Mouse (Mus musculus) stomach, embryonic 16.5 days (tissue): ENCODE measurements at regions not wholly inside any gene's neighbourhood (a gene's known extent, or its start where the extent isn't known, plus 50 kb on each side); places are given as distances from the start of the nearest gene placed in this dataset.

Experiments used
- ATAC-seq: fragments of 200-750 bp; cut with Nextera tagmentation; 2 replicates; pipeline ENCODE4 v1.8.0; 2017; ENCODE audit warnings: moderate number of reproducible peaks, moderate TSS enrichment; ENCODE audit not compliant: insufficient read depth, low FRiP score
- H3K27ac ChIP-seq: fragments of 300-500 bp; sonication (generic); 2 replicates; pipeline ENCODE4 v1.5.1; 2014; ENCODE audit warnings: low read length
- H3K27me3 ChIP-seq: fragments of 300-500 bp; sonication (generic); 2 replicates; pipeline ENCODE4 v1.6.1; 2014; ENCODE audit warnings: low read length, control low read depth, mixed read lengths; ENCODE audit not compliant: control insufficient read depth, insufficient read depth
- H3K36me3 ChIP-seq: fragments of 300-500 bp; sonication (generic); 2 replicates; pipeline ENCODE4 v1.6.1; 2014; ENCODE audit warnings: low read length; ENCODE audit not compliant: control insufficient read depth, insufficient read depth
- H3K4me1 ChIP-seq: fragments of 300-500 bp; sonication (generic); 2 replicates; pipeline ENCODE4 v1.6.1; 2014; ENCODE audit warnings: low read length, control low read depth, mixed read lengths; ENCODE audit not compliant: control insufficient read depth, insufficient read depth
- H3K4me2 ChIP-seq: fragments of 300-500 bp; sonication (generic); 2 replicates; pipeline ENCODE4 v1.6.1; 2014; ENCODE audit warnings: low read depth, low read length, mixed read lengths
- H3K4me3 ChIP-seq: fragments of 300-500 bp; sonication (generic); replicated peaks from 2 replicates; pipeline ENCODE4 v1.5.1; 2014; ENCODE audit warnings: mild to moderate bottlenecking, low read length
- H3K9ac ChIP-seq: fragments of 300-500 bp; sonication (generic); 2 replicates; pipeline ENCODE4 v1.6.1; 2014; ENCODE audit warnings: low read length
- H3K9me3 ChIP-seq: fragments of 300-500 bp; sonication (generic); replicated peaks from 2 replicates; pipeline ENCODE4 v1.6.1; 2016; ENCODE audit warnings: low read length, control low read depth; ENCODE audit not compliant: control insufficient read depth
- WGBS: fragments of 180-500 bp; shearing (Covaris S2); extraction: QIAGEN DNeasy Blood & Tissue Kit; methylation state at CpG from one replicate; pipeline ENCODE4 v1.1.7; 2014; 5-methylcytosine and 5-hydroxymethylcytosine counted together

DNA sequence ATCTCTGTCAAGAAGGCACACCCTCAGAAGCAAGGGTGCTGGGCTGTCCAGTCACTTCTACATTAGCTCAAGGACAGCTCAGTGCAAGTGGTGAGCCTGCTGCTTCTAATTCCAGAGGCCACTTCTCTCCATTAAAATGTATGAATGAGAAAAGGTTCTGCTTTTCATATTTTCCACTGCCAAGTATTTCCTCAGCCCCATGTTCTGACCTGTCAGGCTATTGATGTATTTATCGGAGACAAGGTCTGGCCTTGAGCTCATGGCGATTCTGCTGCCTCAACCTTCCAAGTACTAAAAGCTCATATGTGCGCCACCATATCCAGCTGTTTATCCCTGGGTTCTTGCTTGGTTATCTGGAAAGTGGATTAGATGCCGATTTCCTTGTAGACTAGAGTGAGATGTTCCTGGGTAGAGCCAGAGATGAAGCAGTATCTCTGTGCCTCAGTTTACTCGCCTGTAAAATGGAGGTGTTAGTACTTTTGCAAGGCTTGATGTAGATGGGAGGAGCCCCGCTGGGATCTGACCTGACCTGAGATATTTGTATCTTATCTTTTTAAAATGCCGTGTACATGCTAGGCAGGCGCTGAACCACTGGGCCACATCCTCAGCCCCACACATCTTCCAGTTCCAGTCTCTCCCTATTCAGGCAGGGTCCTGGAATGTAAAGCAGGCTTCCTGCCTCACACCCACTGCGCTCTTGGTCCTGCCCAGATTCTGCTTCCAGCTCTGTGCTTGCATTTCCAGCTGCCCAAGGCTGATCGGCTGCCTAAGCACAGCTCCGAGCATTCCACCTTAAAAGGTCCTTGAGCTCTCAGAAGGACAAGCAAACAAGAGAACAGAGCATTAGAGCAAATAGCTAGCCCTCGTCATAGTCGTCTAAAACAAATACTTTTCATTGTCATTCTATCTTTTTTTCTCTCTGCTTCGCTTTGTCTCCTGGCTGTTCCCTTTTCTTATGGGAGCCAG, 161.0 kb downstream of the Rab11fip4 start:
- Histone ChIP-seq H3K27ac (0 out of 2 replicates have a peak overlapping the region, but pooled peaks have one; percentile 5), H3K4me2 (no peak overlapping the region), H3K27me3 (no peaks in the 10 kb centered on the region), H3K9ac (no peak overlapping the region), H3K9me3 (no peaks in the 10 kb centered on the region), H3K36me3 (no peaks in the 10 kb centered on the region), H3K4me3 (no peak overlapping the region), H3K4me1 (no peaks in the 10 kb centered on the region)
- ATAC-seq, result peak; percentile 77
- 47% methylated on average over 14 of the region's 14 CpGs for WGBS

GRCm38 (mm10) chr11:79750943-79751342, 159.9 kb downstream of the Rab11fip4 start:
- Histone ChIP-seq H3K4me1 (no peaks in the 10 kb centered on the region), H3K27ac (no peak overlapping the region), H3K36me3 (no peaks in the 10 kb centered on the region), H3K27me3 (no peaks in the 10 kb centered on the region), H3K4me3 (no peak overlapping the region), H3K9ac (no peak overlapping the region), H3K9me3 (no peaks in the 10 kb centered on the region), H3K4me2 (no peak overlapping the region)
- 72% methylated on average over 2 of the region's 2 CpGs for WGBS
- ATAC-seq, result no peak

- Histone ChIP-seq H3K36me3 (no peaks in the 10 kb centered on the region), H3K4me2 (no peak overlapping the region), H3K9ac (no peak overlapping the region), H3K27ac (no peak overlapping the region), H3K4me1 (no peaks in the 10 kb centered on the region), H3K27me3 (no peaks in the 10 kb centered on the region), H3K4me3 (no peak overlapping the region), H3K9me3 (no peaks in the 10 kb centered on the region)
- no peak for ATAC-seq
- WGBS, result 58% methylated on average over 7 of the region's 7 CpGs
Observed at GRCm38 (mm10) chr11:79749755-79750434, 158.9 kb downstream of the Rab11fip4 start.

GRCm38 (mm10) chr11:79749141-79749540, 158.1 kb downstream of the Rab11fip4 start:
- Histone ChIP-seq H3K27ac (no peak overlapping the region), H3K4me2 (no peak overlapping the region), H3K9ac (no peak overlapping the region), H3K4me3 (no peak overlapping the region), H3K36me3 (no peaks in the 10 kb centered on the region), H3K4me1 (no peaks in the 10 kb centered on the region), H3K27me3 (no peaks in the 10 kb centered on the region), H3K9me3 (no peaks in the 10 kb centered on the region)
- WGBS, result 96% methylated on average over 10 of the region's 10 CpGs
- ATAC-seq, result no peak

DNA sequence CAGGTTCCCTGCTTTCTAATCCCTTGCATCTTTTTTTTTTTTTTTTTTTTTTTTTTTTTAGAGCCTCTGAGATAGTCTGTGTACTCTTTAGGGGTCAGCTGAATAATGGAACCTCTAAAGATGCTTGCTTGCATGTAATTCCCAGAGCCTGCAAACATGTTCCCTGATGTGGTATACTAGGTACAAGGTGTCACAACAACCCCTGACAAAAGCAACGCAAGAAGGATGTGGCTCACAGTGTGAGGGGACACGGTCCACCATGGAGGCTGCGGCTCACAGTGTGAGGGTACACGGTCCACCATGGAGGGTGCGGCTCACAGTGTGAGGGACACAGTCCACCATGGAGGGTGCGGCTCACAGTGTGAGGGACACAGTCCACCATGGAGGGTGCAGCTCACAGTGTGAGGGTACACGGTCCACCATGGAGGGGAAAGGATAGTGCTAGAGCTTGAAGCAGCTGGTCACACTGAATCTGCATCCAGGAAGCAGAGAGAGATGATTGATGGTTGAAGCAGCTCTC, 157.7 kb downstream of the Rab11fip4 start:
- H3K36me3 ChIP-seq, result no peaks in the 10 kb centered on the region
- 94% methylated on average over 7 of the region's 7 CpGs for WGBS
- H3K9me3 ChIP-seq, result no peaks in the 10 kb centered on the region
- H3K27ac ChIP-seq, result no peak overlapping the region
- ATAC-seq, result no peak
- no peaks in the 10 kb centered on the region for H3K27me3 ChIP-seq
- no peak overlapping the region for H3K9ac ChIP-seq
- H3K4me1 ChIP-seq, result no peaks in the 10 kb centered on the region
- no peak overlapping the region for H3K4me3 ChIP-seq
- no peak overlapping the region for H3K4me2 ChIP-seq

GRCm38 (mm10) chr11:79747801-79748200, 156.8 kb downstream of the Rab11fip4 start:
- Histone ChIP-seq H3K9ac (no peak overlapping the region), H3K4me3 (no peak overlapping the region), H3K27ac (no peak overlapping the region), H3K36me3 (no peaks in the 10 kb centered on the region), H3K4me2 (no peak overlapping the region), H3K27me3 (no peaks in the 10 kb centered on the region), H3K4me1 (no peaks in the 10 kb centered on the region), H3K9me3 (no peaks in the 10 kb centered on the region)
- no peak for ATAC-seq
- WGBS, result 49% methylated on average over 6 of the region's 6 CpGs
